Mouse (Mus musculus): Measurements from ENCODE around the gene Cadm4.
"Not testable (repeated sequence)": the region's sequence is repeated elsewhere in the genome, so short reads cannot be mapped to it uniquely, and the experiment has no call there.

Gene Cadm4

DNA sequence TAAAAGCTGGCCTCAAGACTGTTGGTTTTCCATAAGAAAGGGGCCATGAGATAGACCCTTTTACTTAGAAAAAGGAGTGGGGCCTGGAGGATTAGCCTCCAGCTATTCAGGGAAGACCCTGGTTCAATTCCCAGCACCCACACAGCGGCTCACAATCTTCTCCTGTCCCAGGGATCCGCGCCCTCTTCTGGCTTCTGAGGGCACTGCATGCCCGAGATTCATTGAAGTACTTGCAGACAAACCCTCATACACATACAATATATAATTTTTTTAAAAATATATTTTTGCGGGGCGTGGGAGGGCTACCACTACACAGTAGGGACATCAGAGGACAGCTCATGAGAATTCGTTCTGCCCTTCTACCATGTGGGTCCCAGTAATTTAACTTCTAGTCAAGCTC, 19.1 kb downstream of the Cadm4 start:
- DNase-seq (ENCODE audit: low read depth, low spot score), result peak; percentile 66

- peak; percentile 68 for DNase-seq (ENCODE audit: low read depth, low spot score)
These were observed 19.7 kb downstream of the Cadm4 start for GRCm38 (mm10) chr7:24501492-24501891.

- DNase-seq (ENCODE audit: low read depth, low spot score), result no peak
These were observed 22.2 kb downstream of the Cadm4 start for GRCm38 (mm10) chr7:24504004-24504403.

GRCm38 (mm10) chr7:24504868-24505267, 23.0 kb downstream of the Cadm4 start:
- no peak for DNase-seq (ENCODE audit: low read depth, low spot score)

DNA sequence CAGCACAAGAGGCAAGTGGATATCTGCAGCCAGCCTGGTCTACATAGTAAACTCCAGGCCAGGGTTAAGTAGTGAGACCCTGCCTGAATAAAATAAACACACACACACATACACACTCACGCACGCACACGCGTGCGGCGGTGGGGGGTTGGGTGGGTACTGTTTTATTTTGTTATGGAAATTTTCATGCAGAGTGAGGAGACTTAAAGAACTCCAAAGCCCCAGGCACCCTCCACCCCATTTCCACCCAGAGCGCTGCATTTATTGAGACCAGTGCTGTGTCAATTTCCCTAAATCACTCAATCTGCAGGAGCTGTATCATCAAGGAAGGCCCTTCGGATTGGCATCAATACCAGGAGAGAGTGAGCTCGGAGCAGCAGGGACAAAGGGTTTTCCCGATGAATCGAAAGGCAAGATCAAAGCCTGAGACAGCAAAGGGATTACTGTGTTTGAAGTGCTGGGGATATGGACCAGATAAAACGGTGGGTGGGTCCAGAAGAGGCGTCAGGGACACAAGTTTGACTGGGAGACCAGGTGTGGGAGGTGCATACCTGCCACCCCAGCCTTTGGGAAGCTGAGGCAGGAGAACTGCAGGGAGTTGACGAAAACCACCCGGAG, 23.7 kb downstream of the Cadm4 start:
- DNase-seq (ENCODE audit: low read depth, low spot score), result no peak

DNA sequence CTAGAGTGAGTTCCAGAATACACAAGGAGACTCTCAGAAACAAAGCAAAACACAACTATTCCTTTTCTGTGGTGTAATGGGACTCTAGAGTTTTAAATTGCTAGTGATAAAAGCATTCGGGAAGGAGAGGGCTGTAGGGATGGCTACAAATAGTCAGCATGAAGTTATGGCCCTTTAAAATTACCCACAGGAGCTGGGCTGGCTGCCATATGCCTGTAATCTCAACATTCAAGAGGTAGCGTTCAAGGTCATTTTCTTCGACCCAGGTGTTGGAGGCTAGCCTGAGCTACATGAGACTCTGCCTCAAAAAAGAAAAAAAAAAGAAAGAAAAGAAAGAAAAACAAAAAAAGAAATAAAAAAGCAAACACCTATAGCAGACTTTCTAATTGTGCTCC, 24.2 kb downstream of the Cadm4 start:
- DNase-seq (ENCODE audit: low read depth, low spot score), result no peak

DNA sequence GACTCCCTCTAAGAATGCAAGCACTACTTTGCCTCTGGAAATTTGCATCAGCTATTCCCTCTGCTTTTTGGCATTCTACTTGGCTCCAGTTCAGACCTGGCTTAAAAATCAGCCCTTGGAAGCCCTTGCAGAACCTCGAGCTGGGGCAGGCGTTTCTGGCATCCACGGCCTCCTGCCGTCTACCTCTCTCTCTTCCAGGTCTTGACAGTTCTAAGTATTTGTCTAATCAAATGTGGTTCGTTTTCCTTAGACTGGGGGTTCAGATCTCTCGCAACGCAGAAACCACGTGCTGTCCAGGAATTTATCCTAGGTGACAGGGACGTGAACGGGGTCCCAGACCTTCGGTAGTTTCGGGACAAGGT, 24.6 kb downstream of the Cadm4 start:
- DNase-seq (ENCODE audit: low read depth, low spot score), result no peak

- peak; percentile 89 for DNase-seq (ENCODE audit: low read depth, low spot score)
These were observed 25.3 kb downstream of the Cadm4 start, which contains the start of gene Zfp428 for GRCm38 (mm10) chr7:24506838-24507725. Gene Zfp428 (plus strand): TSS chr7:24507006.

GRCm38 (mm10) chr7:24507726-24508114, 25.9 kb downstream of the Cadm4 start:
- DNase-seq (ENCODE audit: low read depth, low spot score), result no peak

DNA sequence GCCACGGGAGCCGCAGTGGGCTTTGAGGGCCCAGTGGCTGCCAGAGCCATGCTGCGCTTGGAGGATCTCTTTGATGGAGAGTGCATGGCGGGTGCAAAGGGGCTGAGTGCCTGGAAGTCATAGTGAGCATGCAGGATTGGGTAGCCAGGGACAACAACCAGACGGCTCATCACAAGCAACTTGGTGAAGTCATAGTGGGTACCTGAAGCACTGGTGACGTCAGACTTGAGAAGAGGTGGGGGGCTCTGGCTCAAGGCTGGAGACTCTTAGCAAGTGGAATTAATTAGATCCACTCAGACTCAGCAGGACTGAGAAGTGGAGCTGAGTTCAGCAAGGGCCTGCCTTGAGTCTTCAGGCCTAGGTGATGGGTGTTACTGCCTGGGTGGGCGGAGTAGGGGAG, 30.5 kb downstream of the Cadm4 start, which contains the start of gene AC161166.1:
AC161166.1 (minus strand) TSS at position 101 of the 400 bp plus-strand sequence.
- DNase-seq (ENCODE audit: low read depth, low spot score), result no peak

- DNase-seq (ENCODE audit: low read depth, low spot score), result peak; percentile 70
These were observed 34.5 kb downstream of the Cadm4 start for GRCm38 (mm10) chr7:24516319-24516718.

DNA sequence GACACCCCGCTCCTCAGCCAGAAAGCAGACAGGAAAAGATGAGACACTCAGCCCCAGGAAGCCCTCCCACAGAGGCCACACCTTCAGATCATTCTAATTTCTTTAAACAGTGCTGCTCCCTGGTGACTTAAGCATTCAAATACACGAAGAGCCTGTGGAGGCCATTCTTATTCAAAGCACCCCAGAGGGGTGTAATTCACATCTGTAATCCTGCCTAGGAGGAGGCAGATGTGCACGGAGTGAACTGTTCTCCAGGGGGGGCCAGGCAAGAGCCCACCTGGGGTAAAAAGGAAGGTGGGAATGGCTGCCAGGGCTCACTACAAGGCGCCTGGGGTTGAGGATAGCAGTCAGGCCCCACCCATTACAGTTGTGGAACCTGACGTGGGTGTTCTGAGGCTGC, 35.3 kb downstream of the Cadm4 start:
- no peak for DNase-seq (ENCODE audit: low read depth, low spot score)

- DNase-seq (ENCODE audit: low read depth, low spot score), result no peak
These were observed 35.8 kb downstream of the Cadm4 start for GRCm38 (mm10) chr7:24517654-24518053.

GRCm38 (mm10) chr7:24519130-24519529, 37.3 kb downstream of the Cadm4 start:
- no peak for DNase-seq (ENCODE audit: low read depth, low spot score)

GRCm38 (mm10) chr7:24520054-24520453, 38.2 kb downstream of the Cadm4 start:
- DNase-seq (ENCODE audit: low read depth, low spot score), result not testable (repeated sequence)

DNA sequence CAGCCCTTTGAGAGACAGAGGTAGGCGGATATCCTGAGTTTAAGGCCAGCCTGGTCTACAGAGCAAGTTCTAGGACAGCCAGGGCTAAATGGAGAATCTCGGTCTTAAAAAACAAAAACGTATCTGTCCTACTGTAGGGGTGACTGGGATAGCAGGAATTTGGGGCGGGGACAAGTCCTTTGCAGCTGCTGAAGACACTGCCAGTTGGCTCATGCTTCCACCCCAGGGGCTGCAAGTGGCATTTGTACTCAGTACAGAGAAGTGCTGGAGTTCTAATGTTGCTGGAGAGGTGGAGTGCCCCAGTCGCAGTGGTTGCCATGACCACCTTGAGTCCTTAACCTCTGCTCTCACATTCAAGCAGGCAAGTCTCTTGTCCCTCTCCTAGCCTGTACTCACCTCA, 41.0 kb downstream of the Cadm4 start:
- DNase-seq (ENCODE audit: low read depth, low spot score), result no peak

DNA sequence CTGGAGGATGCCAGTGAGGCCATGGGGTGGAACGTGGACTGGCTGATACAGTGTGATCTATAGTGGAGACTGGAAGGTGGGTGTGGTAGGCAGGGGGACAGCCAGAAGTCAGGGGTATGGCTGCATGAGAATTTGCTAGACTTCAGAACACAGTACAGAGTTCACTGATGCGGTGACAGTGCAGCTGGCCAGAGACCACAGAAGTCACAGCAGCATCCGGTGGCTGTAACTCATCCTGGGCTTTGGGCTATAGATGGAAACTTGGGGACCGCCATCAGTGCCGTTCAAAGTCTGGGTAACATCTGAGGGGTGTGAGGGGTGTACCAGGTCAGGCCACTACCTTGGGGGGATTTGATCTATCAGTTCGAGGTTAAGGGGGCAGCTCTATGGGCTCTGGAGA, 41.9 kb downstream of the Cadm4 start:
- DNase-seq (ENCODE audit: low read depth, low spot score), result peak; percentile 65

- DNase-seq (ENCODE audit: low read depth, low spot score), result peak; percentile 35
These were observed 43.2 kb downstream of the Cadm4 start for GRCm38 (mm10) chr7:24524978-24525377.

DNA sequence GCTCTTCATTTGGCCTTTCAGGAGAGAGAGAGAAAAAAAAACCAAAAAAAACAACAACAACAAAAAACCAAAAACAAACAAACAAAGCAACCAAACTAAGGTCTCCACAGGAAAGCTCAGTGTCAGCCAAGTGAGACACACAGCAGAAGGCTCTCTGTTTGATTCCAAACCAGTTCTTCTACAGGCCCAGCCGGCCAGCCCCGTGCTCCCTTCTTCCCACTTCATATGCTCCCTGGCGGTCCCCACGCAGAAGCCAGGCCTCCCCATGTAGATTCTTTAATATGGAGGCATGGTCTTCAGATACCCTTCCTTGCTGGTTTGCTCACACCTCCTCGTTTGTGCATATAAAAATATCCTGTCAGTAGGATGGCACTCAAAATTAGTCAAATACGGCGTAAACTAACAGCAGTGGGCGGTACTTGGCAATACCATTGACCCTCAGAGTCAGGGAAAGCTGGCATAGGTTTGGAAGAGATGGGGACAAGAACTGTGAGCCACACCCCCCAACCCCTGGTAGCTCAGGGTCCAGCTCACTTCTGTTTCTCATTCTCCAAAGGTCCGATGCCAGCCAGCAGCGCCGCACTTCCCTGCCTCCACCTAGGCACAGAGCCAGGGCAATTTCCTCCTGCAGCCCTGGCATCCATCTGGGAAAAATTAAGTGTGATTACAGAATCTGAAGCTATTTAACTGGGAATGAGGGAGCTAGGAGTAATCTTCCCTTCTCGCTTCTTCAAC, 44.0 kb downstream of the Cadm4 start:
- no peak for DNase-seq (ENCODE audit: low read depth, low spot score)

GRCm38 (mm10) chr7:24528861-24529260, 47.0 kb downstream of the Cadm4 start:
- DNase-seq (ENCODE audit: low read depth, low spot score), result no peak

DNA sequence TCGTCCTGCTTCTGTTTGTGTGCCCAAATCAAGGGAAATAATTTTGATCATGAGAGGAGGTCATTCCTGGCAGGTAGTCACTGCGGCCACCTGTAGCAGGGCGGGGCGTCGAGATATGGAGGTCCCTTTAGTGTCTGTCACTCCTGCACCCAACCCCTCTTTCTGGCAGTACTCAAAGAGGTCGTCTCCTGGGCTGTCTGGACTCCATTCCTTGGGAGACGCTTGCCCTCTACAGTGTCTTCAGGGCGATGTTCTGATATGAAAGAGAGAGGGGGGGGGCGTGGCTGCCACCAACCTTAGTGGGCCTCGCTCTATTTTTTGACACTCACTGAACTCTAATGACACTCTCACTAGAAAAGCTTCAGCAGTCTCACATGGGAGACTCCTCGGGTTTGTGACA, 47.8 kb downstream of the Cadm4 start:
- DNase-seq (ENCODE audit: low read depth, low spot score), result no peak
